Mouse (Mus musculus): ENCODE data around the gene Syde2. TPM values are rescaled to one million over a fixed set of nuclear protein-coding genes. Genes with fewer than 3 reads are reported as not detected.

Syde2 gene
- polyA plus RNA-seq, 2 experiments from 2014 or later: not detected

- no peak for ATAC-seq
Measured at GRCm38 (mm10) chr3:146013490-146013889, 25.8 kb downstream of the Syde2 start.

DNA sequence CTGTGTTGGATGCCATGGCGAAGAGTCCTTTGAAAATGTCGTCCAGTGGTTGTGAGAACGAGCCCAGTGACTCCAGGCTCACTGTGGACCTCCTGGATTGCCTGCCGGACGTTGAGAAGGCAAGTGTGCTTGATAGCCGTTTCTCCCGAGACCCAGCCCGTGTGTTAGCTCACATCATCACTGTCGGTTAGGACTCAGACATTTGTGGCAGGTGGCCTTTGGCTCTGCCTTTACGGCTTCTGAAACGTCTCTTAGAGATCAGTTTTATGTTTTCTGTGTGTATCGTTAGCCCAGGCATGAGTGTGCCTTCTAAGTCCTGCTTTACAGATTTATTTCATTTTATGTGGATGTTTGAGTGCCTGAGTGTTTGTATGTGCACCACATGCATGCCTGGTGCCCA is 26.7 kb downstream of the Syde2 start:
- ATAC-seq: no peak

- no peak for ATAC-seq
Measured at GRCm38 (mm10) chr3:146016979-146017378, 29.3 kb downstream of the Syde2 start.

DNA sequence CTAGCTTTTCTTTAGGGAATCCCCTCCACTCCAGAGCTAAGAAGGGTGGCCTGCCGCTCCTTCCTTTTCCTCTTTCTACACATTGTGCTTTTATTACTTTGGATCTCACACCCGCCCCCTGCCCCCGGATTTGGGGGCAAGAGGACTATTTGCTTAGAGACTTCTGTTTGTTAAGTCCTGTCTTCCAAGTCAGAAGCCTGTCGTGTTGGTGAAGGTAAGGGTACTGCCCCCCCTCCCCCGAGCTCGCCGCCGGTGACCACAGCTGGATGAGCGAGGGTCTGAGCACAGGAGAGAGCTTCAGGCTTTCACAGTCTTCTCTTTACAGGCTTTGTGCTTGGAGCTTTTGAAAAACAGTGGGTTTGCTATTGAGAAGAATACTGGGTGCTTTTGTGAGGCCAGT is 29.9 kb downstream of the Syde2 start:
- no peak for ATAC-seq

- ATAC-seq: no peak
Measured at GRCm38 (mm10) chr3:146022232-146022631, 34.6 kb downstream of the Syde2 start.

DNA sequence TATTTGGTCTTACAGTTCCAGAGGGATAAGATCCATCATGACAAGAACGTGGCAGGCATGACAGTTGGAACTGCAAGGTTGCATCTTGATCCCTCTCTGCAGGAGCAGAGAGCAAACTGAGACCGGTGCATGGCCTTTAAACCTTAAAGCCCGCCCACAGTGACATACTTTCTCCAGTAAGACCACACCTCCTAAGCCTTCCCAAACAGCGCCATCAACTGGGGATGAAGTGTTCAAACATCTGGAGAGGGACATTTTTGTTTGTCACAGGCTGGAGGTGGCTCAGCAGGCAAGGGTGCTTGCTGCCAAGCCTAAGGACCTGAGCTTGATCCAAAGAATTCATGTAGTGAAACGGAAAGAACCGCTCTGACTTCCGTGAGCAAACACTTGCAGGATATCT is 37.1 kb downstream of the Syde2 start:
- no peak for ATAC-seq

GRCm38 (mm10) chr3:146025499-146025898 is 37.8 kb downstream of the Syde2 start:
- no peak for ATAC-seq

GRCm38 (mm10) chr3:146027116-146027515 is 39.4 kb downstream of the Syde2 start:
- no peak for ATAC-seq

GRCm38 (mm10) chr3:146028406-146028805 is 40.7 kb downstream of the Syde2 start:
- no peak for ATAC-seq

GRCm38 (mm10) chr3:146029234-146029633 is 41.6 kb downstream of the Syde2 start:
- no peak for ATAC-seq

- ATAC-seq: no peak
Measured at GRCm38 (mm10) chr3:146030255-146030836, 42.7 kb downstream of the Syde2 start.

GRCm38 (mm10) chr3:146032976-146033375 is 45.3 kb downstream of the Syde2 start:
- ATAC-seq: no peak

GRCm38 (mm10) chr3:146037906-146038305 is 50.2 kb downstream of the Syde2 start:
- no peak for ATAC-seq

GRCm38 (mm10) chr3:146039132-146039903 is 51.6 kb downstream of the Syde2 start:
- ATAC-seq: peak; percentile 72

- no peak for ATAC-seq
Measured at GRCm38 (mm10) chr3:146041382-146041781, 53.7 kb downstream of the Syde2 start.

GRCm38 (mm10) chr3:146044977-146045376 is 57.3 kb downstream of the Syde2 start:
- ATAC-seq: peak; percentile 90

DNA sequence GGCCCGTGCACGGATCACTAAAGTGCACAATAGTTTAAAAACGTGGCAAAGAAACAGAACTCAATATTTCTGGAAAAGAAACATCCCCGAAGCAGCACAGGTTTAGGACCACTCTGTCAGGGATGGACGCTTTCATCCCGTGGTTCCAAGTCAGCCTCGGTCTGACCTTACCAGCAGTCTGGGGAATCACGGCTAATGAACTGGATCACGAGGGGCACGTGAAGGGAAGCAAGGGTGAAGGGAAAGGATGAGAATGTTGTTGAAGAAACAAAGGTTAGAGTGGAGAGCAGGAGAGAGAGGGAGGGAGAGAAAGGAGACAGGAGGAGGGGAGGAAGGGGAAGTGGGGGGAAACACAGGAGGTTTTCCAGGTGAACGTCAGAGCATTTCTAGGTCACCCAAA is 58.4 kb downstream of the Syde2 start:
- no peak for ATAC-seq

- peak; percentile 38 for ATAC-seq
Measured at GRCm38 (mm10) chr3:146047704-146048207, 60.1 kb downstream of the Syde2 start.

- ATAC-seq: no peak
Measured at GRCm38 (mm10) chr3:146049951-146050350, 62.3 kb downstream of the Syde2 start.

DNA sequence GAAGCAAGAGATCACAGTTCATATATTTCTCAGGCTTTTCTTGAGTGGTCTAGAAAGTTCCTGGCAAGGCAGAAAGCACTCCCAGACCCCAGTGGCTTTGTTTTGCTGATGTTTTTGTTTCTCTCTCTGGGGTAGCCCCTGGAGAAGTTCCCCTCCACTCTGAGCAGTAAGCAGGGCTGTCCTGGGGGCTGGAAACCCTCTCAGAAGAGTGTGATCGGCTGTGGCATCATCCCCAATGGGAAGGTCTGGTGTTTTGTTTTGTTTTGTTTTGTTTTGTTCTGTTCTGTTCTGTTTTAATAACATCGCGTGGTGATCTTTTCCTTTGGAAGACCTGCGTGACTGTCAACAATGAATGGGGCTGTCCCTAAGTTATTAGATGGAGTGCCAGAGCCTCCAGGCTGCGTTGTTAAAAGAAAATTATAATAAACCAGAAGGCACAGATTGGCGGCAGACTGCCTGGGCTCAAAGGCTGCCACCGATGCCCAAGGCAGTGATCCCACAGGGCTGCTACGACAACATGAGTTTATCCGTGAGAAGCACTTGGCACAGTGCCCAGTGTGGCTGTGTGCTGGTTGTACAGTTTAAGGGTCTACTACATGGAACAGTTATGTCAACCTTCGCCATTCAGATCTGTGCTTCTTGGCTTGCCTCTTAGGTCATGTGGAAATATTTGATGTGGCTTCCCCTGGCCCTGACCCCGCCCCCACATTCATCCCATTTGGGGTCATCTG is 63.8 kb downstream of the Syde2 start:
- ATAC-seq: no peak

DNA sequence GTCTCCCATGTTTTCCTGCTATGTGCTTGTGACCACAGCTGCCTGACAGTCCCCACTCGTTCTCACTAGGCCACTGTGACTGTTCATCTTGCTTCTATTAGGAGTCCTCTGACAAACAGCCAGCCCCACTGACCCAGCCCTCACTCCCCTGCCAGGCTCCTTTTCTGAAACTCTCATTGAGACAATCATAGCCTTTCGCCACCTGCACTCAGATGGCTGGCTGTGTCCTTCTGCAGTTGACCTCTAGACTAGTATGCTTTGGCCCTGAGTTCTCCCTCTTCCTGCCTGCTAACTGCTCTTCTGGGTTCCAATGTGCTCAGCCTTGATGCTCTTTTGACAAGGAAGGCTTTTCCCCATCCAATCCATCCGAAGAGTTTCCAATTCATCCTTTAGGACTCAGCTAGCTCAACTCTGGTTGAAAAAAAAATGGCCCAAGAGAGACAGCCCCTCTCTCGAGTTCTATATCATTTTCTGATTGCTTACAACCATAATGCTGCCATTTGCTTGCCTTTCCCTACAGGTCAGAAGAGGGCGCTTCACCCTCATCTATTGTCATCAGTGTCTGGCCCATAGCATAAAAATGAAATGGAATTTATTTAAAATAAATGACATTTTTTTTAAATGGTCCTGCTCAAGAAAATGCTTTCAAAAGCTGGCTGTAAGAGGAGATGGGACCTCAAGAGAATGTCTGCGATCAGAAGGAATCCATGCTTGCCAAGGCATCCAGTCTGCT is 65.6 kb downstream of the Syde2 start:
- no peak for ATAC-seq

DNA sequence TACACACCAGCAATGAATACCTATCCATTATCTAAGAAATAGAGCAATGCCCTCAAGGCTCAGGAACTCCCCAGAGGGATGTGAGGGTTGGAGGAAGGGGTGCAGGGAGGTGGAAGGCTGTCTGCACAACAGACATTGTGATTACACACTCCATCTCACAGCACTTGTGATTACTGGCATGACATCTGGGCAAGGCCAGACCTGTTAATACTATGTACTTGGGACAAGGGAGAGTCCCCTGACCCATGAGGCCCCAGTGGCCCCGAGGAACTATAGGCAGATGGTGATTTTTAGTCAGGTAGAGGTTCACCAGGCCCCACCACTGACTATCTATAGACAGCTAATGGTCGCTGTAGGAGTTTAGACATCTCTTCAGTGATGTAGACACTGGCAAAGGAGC is 66.2 kb downstream of the Syde2 start:
- ATAC-seq: no peak

GRCm38 (mm10) chr3:146057131-146057530 is 69.5 kb downstream of the Syde2 start:
- ATAC-seq: no peak

All from activated CD4-positive, CD25-positive, alpha-beta regulatory T cell, adult 4 months (primary cell).